Mouse (Mus musculus) NIH3T3 (cell line): ENCODE measurements around the gene Vdr.

Source experiments
- DNase-seq: peaks from one replicate; pipeline ENCODE4 v3.0.0-alpha.2; 2012; ENCODE audit warnings: low read depth

Vdr gene

GRCm38 (mm10) chr15:97846121-97846882 is 64.1 kb downstream of the Vdr start:
- DNase-seq = no peak

GRCm38 (mm10) chr15:97844037-97845034 is 66.1 kb downstream of the Vdr start, which contains the start of gene Hdac7:
Gene Hdac7 (minus strand): TSS chr15:97844502.
- no peak for DNase-seq

GRCm38 (mm10) chr15:97843247-97843651 is 67.2 kb downstream of the Vdr start:
- DNase-seq = peak; percentile 54

GRCm38 (mm10) chr15:97842058-97842457 is 68.4 kb downstream of the Vdr start:
- DNase-seq = no peak

GRCm38 (mm10) chr15:97841383-97841782 is 69.0 kb downstream of the Vdr start:
- no peak for DNase-seq

GRCm38 (mm10) chr15:97840781-97841180 is 69.6 kb downstream of the Vdr start:
- no peak for DNase-seq

GRCm38 (mm10) chr15:97839991-97840455 is 70.4 kb downstream of the Vdr start:
- peak; percentile 92 for DNase-seq

GRCm38 (mm10) chr15:97839473-97839872 is 71.0 kb downstream of the Vdr start:
- DNase-seq = peak; percentile 35

- no peak for DNase-seq
Measured at GRCm38 (mm10) chr15:97839012-97839411, 71.4 kb downstream of the Vdr start.

- no peak for DNase-seq
Measured at GRCm38 (mm10) chr15:97838395-97838794, 72.0 kb downstream of the Vdr start.

- DNase-seq = peak; percentile 73
Measured at GRCm38 (mm10) chr15:97837491-97838061, 72.9 kb downstream of the Vdr start.

- peak; percentile 53 for DNase-seq
Measured at GRCm38 (mm10) chr15:97836894-97837247, 73.6 kb downstream of the Vdr start.

- DNase-seq = no peak
Measured at GRCm38 (mm10) chr15:97836153-97836893, 74.1 kb downstream of the Vdr start.

GRCm38 (mm10) chr15:97832764-97833479 is 77.5 kb downstream of the Vdr start:
- DNase-seq = no peak

GRCm38 (mm10) chr15:97831987-97832640 is 78.3 kb downstream of the Vdr start:
- DNase-seq = peak; percentile 85

GRCm38 (mm10) chr15:97831242-97831986 is 79.0 kb downstream of the Vdr start:
- DNase-seq = peak; percentile 94

- peak; percentile 55 for DNase-seq
Measured at GRCm38 (mm10) chr15:97830788-97831241, 79.6 kb downstream of the Vdr start.

GRCm38 (mm10) chr15:97830253-97830787 is 80.1 kb downstream of the Vdr start:
- DNase-seq = peak; percentile 66

- no peak for DNase-seq
Measured at GRCm38 (mm10) chr15:97829432-97829831, 81.0 kb downstream of the Vdr start.
